Mouse (Mus musculus): Measurements from ENCODE around the gene Prrg4.
"Not testable (repeated sequence)": the region's sequence is repeated elsewhere in the genome, so short reads cannot be mapped to it uniquely, and the experiment has no call there.

Gene Prrg4

GRCm38 (mm10) chr2:104849276-104849990 lies at the start of gene Prrg4:
Gene Prrg4 (minus strand): TSS chr2:104849876.
- DNase-seq (ENCODE audit: low spot score): peak; percentile 20

GRCm38 (mm10) chr2:104887882-104888566 lies 38.3 kb upstream of the Prrg4 start:
- peak; percentile 80 for DNase-seq (ENCODE audit: low spot score)

- DNase-seq (ENCODE audit: low spot score): not testable (repeated sequence)
These were observed 37.7 kb upstream of the Prrg4 start for GRCm38 (mm10) chr2:104887331-104887730.

- DNase-seq (ENCODE audit: low spot score): no peak
These were observed 36.4 kb upstream of the Prrg4 start for GRCm38 (mm10) chr2:104886109-104886508.

GRCm38 (mm10) chr2:104878794-104879193 lies 29.1 kb upstream of the Prrg4 start:
- DNase-seq (ENCODE audit: low spot score): no peak

DNA sequence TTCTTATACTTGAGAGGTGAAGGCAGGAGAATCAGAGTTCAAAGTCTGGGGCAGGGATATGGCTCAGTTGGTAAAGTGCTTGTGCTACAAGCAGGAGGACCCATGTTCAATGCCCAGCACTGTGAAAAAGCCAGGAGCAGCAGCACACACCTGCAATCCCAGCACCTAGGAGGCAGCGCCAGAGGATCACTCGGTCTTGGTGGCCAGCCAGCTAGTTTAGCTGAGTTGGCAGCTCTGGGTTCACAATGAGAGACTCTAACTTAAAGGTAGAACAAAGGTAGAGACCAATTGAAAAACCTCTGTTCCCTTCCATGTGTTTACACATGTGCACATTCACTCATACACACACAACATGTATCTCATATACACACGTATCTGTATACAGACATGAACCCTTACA lies 19.4 kb upstream of the Prrg4 start:
- DNase-seq (ENCODE audit: low spot score): no peak

DNA sequence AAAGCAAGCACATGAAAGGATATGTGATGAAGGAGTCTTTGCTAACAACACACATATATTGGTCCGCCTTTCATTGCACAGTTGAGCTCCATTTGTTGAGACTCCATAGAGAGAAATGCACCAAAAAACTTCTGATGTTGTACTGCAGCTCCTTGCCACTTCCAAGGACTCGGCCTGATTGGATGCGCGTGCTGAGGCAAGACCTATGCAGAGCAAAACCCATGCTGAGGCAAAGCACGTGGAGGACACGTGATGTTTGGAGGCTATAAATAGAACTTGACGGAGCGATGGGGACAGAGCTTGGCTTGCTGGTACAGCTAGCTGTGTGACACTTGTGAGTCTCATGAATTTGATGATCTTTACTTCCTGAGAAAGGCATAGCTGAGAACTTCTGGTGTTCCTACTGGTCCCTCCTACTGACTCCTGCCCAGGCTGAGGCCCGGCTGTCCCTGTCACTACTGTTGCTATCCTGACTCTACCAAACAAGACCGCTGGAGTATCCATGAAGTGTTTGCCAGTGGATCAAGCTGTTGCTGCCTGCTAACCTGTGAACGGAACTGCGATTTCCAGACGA lies 17.7 kb upstream of the Prrg4 start, which contains the start of gene Ccdc73:
Gene Ccdc73, plus strand, starts transcription at position 524 of the 574 bp plus-strand sequence.
- DNase-seq (ENCODE audit: low spot score): no peak

DNA sequence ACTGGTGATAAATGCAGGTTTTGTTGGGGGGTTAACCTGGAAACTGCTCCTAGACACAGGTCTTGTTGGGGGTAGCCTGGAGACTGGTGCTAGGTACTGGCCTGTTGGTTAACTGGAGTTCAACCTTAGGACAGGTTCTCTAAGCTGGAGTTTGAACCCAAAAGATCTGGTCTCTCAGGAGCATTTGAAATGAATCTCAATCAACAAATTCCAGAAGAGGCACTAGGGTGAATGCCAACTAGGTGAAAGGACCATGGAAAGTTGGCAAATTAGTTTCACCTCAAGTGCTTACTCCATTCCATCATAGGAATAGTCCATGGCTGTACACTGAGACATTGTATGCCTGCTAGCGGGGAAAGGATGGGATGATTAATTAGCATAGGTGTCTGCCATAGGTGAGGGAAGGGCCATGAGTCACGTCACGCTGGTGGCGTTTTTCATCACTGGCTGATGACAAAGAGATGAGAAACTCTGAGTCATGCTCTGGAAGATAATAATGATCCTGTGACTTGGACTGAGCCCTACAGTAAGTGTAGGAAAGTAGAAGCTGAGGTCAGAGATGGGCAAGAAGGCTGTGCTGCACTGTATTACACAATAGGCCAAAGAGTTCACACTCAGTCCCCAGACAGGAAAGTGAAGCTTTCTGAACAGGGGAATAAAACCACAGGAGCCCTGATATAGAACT lies 14.6 kb upstream of the Prrg4 start:
- DNase-seq (ENCODE audit: low spot score): no peak

DNA sequence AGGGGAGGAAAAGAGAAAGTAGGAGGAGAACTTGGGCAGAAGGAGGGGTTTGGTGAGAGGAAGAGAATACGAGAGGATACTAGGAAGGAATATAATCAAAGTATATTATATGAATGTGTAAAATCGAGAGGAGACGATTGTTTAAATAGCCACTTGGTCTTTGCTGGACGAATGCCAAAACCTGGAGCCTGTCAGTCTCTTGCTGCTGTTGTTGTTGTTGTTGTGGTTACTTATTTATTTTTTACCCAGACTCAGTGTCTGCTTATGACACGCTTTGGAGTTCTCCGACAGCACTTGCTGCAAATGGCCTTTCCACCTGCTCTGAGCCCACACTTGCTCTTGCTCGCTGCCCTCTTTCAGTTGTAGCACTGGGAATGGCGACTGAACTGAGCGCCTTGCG lies 10.8 kb upstream of the Prrg4 start:
- DNase-seq (ENCODE audit: low spot score): no peak

GRCm38 (mm10) chr2:104859060-104859459 lies 9.4 kb upstream of the Prrg4 start:
- no peak for DNase-seq (ENCODE audit: low spot score)

DNA sequence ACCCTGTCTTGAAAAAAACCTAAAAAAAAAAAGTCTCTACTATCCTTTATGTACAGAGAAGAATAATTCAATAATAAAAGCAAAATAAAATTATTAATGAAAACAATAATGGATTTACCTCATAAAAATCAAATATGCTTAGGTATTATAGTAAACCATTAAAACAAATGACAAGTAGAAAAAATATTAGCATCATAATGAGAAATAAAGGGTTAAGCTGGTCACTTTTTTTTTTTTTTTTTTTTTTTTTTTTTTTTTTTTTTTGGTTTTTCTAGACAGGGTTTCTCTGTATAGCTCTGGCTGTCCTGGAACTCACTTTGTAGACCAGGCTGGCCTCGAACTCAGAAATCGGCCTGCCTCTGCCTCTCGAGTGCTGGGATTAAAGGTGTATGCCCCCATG lies 8.4 kb upstream of the Prrg4 start:
- not testable (repeated sequence) for DNase-seq (ENCODE audit: low spot score)

GRCm38 (mm10) chr2:104856218-104856617 lies 6.5 kb upstream of the Prrg4 start:
- no peak for DNase-seq (ENCODE audit: low spot score)

- DNase-seq (ENCODE audit: low spot score): no peak
These were observed 6.1 kb upstream of the Prrg4 start for GRCm38 (mm10) chr2:104855732-104856131.

DNA sequence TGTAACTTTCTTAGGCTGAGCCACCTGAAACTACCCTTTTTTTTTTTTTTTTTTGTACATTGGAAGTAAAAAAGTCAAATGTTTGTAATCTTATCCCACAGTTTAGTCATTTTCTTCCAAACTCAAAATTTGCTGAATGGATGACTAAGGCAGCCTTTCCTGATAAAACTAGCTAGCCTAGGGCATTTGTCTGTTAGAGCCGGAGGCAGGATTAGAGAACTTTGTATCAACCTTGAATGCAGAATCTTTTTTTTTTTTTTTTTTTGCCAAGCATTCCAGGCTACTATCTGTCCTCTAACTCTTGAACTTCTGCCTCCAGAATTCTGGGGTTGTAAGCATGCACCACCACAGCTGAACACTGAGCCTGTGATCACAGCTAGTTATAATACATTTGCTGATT lies 5.2 kb upstream of the Prrg4 start:
- DNase-seq (ENCODE audit: low spot score): no peak

- DNase-seq (ENCODE audit: low spot score): no peak
These were observed 2.9 kb upstream of the Prrg4 start for GRCm38 (mm10) chr2:104852546-104852945.

DNA sequence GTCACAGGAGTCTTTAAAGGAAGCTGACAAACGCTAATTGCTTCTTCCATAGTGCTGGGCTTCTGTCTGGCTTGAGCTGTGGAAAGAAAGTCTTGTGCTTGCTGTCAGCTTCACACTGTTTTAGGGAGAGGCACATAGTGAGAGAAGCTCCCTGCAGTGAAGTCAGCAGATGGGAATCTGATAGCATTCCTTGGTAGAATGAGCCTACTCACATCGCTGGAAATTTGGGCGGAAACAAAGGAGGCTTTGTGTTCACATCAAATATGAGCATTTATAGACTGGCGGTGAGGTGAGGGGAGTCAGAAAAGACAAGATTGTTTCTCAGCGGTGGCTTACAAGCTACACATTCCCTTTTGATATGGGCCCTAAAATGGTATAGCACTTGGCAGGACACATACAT lies 2.0 kb upstream of the Prrg4 start:
- no peak for DNase-seq (ENCODE audit: low spot score)

- no peak for DNase-seq (ENCODE audit: low spot score)
These were observed 299 bp upstream of the Prrg4 start for GRCm38 (mm10) chr2:104849991-104850359.

DNA sequence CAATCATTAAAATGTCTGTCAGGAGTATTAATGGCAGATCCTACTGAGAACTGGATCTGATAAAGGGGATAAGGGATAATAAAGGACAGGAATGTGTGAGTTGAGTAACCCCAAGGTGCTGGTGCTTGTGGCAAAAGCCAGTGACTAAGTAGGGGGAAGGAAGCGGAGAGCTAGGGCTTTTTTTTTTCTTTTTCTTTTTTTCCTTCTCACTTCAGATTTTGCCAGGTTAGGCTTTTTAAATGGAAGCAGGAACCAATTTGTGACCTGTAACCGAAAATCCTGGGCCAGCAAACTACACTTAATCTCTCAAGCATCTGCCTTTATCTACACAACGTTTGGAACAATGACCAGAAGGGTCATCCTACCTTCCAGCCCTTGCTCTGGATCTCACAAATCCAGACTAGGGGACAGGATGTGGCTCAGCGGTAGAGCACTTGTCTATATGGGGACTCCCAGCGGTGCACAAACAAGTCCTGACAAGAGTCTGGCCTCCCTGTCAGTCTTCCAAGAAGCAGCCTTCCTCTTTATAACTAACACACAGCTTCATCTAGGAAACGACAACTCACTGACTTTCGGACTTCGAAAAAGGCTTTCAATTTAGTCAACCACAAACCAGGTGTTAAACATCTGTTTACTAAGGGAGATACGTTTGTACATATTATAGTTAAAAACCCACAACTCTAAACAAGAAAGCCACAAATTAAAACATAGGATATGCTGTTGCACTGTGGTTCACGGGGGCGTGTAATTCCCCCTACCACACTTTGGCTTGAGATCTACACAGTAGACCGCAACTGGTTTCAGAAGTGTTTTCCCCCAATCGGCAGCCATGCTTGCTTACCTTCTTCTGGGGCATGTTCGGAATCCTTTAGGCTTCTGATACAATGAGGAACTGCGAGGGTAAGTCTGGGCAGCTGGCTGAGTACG lies 1.2 kb downstream of the Prrg4 start:
- DNase-seq (ENCODE audit: low spot score): no peak

- no peak for DNase-seq (ENCODE audit: low spot score)
These were observed 2.0 kb downstream of the Prrg4 start for GRCm38 (mm10) chr2:104847645-104848044.

- no peak for DNase-seq (ENCODE audit: low spot score)
These were observed 2.9 kb downstream of the Prrg4 start for GRCm38 (mm10) chr2:104846638-104847414.

GRCm38 (mm10) chr2:104842559-104842958 lies 7.1 kb downstream of the Prrg4 start:
- DNase-seq (ENCODE audit: low spot score): no peak

All from layer of hippocampus, adult 11-12 months (tissue).